Mouse (Mus musculus) thymus, adult 2 months (tissue): ENCODE results near the gene Crocc.

ENCODE experiments used
- CTCF ChIP-seq: fragments of 200-500 bp; IDR thresholded peaks from 2 replicates; pipeline ENCODE4 v1.5.1; 2012; ENCODE audit warnings: mild to moderate bottlenecking, control low read depth, low read length, moderate library complexity, borderline replicate concordance; ENCODE audit not compliant: control insufficient read depth, poor library complexity, insufficient read depth; ENCODE audit errors: extremely low read depth
- POLR2A ChIP-seq: fragments of 200-500 bp; IDR thresholded peaks from 2 replicates; pipeline ENCODE4 v1.6.1; 2012; ENCODE audit warnings: mild to moderate bottlenecking, low read length, control low read depth, moderate library complexity; ENCODE audit not compliant: control insufficient read depth, poor library complexity, insufficient read depth; ENCODE audit errors: extremely low read depth

GRCm38 (mm10) chr4:140981605-140982004 is 78.7 kb downstream of the Crocc start:
- TF ChIP-seq POLR2A (no peak), CTCF (no peak)
